Mouse (Mus musculus) olfactory bulb, adult 2 months (tissue): ENCODE results near the gene Rbsn.

ENCODE experiments used
- CTCF ChIP-seq: fragments of 200-500 bp; IDR thresholded peaks from 2 replicates; pipeline ENCODE4 v1.5.1; 2012; ENCODE audit warnings: low read depth, mild to moderate bottlenecking, low read length, moderate library complexity; ENCODE audit not compliant: insufficient read depth
- POLR2A ChIP-seq: fragments of 200-500 bp; IDR thresholded peaks from 2 replicates; pipeline ENCODE4 v1.6.1; 2012; ENCODE audit warnings: mild to moderate bottlenecking, low read depth, low read length, moderate library complexity; ENCODE audit not compliant: insufficient read depth

DNA sequence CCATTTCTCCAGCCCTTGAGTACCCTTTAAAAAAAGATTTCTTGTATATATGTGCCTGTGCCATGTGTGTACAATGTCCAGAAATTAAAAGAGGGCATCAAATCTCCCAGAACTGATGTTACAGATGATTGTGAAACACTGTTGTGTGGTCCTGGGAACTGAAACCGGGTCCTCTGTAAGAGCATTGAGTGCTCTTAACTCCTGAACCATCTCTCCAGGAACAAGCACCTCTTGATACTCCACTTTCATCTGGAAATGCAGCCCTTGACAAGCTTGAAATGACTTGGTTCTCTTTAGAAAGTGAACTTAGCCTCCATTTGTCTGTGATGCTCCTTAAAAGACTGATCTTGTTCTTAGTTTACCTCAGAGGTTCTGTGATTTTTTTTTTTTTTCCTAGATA, 52.0 kb downstream of the Rbsn start:
- TF ChIP-seq CTCF: no peak
- TF ChIP-seq POLR2A: no peak
